Mouse (Mus musculus) ZHBTc4 (cell line): Measurements from ENCODE around the gene Ppp6r2.
A peak's percentile ranks its signal among the peaks of the same experiment; 100 is the strongest.

ENCODE experiments used
- DNase-seq: peaks from one replicate; pipeline ENCODE4 v3.0.0-alpha.2; 2011; ENCODE audit warnings: low read depth, low spot score

Ppp6r2 gene

DNA sequence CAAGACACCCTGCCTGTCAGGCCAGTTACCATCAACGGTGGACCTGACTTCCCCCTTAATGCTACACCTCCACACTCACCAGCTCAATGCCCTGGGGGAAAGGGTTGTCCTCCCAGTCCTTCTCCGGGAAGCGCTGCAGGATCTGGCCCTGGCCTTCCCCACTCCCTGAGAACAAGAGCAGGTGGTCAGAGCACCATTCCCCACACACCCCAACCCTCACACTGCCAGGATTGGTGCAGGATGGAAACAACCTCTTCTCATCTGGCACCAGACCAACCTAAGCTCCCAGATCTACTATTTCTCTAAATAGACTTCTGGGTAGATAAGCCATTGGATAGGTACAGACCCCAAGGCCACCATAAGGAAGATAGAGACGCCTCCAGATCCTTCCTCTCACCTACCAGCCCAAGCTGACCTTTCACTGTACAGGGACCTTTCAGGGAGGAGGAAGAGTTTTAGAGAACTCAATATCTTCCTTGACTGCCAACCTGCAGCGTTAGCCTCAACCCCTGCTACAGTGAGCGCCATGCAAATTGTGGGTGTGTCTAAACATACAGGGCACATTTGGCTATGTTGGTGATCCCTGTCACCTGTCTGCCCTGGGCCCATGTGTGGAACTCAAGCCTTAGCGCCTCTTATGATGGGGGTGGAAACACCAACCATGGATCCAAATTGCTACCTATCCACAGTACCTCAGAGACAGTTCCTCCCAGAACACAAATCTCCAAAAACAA lies 97.2 kb downstream of the Ppp6r2 start:
- DNase-seq = no peak

DNA sequence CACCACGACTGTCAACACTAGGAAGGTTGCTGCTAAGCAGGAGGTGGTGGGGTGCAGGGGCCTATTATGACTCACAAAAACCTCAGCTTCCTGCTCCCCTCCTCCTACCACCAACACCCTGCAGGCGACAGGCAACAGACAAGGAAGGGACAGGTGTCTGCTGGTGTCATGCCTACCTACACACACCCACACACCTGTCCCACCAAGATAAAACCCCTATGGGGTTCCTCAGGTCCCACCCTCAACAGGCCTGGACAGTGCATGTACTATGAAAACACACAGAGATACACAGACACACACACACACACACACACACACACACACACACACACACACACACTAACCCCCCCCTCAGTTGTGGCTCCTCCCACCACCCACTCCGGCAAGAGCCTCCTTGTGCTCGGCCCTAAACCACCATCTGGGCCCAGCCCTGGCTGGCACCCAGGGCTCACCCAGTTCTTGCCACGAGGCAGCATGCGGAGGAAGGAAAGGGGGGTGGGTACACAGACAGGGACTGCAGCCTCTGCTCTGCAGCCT lies 98.7 kb downstream of the Ppp6r2 start:
- no peak for DNase-seq

DNA sequence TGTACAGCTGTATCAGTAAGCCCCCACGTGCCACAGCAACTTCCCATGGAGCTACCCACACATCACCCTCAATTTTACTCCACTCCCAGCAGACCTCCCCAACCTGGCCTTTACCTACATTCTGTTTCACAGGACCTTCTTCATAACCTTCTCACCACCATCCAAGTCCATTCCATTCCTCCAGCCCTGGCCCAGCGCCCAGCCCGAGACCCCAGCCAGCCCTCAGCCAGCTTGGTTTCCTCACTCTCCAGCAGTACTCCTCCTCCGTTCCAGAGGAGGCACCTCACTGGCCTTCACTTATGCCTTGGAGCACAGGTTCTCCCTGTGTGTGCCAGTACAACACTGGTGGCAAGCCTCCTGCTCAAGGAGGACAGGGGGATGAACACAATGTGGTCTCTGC lies 102.0 kb downstream of the Ppp6r2 start:
- no peak for DNase-seq

DNA sequence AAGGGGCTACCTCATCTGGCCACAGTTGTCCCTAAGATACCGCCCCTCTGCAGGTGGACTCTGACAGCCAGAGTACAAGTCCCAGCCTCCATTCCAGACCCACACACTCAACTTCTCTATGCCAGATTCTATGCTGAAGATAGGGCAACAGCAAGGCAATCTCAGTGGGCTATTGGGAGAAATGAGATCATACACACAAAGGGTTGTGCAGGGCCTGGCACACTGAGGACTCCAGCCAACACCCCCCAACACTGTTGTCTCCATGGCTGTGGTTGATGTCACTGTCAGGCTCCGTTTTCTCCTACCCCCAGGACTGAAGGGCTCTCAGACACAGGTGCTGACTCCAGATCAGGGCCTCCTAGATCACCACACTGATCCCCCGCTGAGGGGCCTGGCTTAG lies 102.8 kb downstream of the Ppp6r2 start:
- no peak for DNase-seq

DNA sequence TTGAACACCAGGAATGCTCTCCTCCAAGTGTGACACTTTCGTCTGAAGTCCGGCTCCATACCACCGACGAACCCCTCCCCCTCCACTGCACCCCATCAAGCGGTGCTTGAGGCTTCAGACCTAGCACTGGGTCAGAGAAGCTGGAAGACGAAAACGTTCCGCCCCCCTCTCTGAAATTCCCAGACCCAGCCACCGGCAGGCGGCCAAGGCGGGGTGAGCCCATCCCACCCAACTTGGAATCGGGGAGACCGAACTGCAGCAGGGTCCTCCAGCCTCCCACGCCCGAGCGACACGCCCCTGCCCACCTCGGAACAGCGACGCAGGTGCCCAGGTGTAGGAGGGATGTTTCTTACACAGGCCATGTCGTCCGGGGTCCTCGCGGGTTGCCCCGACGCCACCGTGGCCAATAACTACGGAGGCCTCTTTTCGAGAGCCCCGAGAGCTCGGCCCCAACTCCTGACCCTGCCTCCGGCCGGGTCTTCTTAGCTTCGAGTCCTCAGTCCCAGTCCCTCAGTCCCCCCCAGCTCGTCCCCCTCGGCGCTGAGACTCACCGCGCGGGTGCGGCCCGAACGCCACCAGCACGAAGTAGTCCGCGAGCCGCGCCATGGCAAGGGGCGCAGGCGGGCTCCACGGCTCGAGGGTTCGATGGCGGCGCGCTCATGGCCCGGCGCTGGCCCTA lies 103.3 kb downstream of the Ppp6r2 start:
- peak; percentile 52 for DNase-seq

DNA sequence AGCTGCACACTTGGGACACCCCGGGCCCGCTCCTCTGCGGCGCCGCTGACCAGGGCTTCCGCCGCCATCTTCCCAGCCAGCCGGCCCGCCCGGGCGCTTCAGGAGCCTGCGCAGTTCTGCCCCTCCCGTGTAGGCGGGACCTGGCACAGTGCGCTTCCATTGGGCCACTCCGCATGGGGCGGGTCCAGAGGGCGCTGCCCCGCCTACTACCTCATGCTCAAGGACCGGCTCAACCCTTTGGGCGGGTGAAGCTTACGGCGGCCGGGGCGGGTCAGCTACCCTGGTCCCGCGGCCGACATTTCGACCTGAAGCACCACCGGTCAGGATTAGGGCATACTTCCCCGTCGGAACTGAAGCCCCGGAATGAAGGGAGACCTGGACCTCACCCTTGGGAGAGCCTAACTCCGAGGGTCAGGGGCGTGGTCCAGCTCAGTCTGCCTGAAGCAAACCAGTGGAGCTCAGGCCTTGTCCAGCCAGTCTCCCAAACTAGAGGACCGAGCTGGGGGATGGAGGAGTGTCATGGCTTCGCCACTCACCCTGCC lies 103.9 kb downstream of the Ppp6r2 start, which contains the start of gene Sbf1:
Sbf1 (minus strand) TSS at position 122 of the 542 bp plus-strand sequence.
- peak; percentile 98 for DNase-seq

DNA sequence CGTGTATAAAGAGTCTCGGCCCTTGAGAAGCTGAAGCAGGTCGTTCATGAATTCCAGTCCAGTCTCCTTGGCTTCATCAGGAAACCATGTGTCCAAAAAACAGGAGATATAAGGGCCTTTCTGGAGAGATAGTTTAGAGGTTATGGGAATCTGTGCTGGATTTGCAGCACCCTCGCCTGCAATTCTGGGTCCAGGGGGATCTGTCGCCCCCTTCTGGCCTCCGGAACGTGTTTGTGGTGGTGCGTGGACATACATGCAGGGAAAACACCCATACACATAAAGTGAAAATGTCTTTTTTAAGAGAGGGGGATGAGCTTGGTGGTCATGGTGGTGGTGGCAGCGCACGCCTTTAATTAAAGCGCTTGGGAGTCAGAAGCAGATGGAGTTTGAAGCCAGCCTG lies 104.8 kb downstream of the Ppp6r2 start:
- DNase-seq = peak; percentile 80

DNA sequence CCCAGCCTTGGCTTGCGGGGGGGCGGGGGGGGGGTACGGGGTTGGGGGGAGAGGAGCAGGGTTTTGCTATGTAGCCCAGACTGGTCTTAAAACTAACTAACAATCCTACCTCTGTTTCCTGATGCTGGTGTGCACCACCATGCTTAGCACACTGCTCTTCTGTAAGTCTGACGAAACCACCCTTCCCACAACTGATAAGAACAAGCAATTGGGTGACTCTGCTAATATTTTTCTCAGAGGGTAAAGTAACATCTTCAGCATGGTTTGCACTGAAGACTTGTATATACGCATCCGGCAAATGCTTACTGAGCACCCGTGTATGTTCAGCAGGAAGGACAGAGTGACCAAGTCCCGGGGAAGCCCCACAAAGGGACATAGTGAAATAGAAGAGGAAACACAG lies 109.9 kb downstream of the Ppp6r2 start:
- DNase-seq = no peak

DNA sequence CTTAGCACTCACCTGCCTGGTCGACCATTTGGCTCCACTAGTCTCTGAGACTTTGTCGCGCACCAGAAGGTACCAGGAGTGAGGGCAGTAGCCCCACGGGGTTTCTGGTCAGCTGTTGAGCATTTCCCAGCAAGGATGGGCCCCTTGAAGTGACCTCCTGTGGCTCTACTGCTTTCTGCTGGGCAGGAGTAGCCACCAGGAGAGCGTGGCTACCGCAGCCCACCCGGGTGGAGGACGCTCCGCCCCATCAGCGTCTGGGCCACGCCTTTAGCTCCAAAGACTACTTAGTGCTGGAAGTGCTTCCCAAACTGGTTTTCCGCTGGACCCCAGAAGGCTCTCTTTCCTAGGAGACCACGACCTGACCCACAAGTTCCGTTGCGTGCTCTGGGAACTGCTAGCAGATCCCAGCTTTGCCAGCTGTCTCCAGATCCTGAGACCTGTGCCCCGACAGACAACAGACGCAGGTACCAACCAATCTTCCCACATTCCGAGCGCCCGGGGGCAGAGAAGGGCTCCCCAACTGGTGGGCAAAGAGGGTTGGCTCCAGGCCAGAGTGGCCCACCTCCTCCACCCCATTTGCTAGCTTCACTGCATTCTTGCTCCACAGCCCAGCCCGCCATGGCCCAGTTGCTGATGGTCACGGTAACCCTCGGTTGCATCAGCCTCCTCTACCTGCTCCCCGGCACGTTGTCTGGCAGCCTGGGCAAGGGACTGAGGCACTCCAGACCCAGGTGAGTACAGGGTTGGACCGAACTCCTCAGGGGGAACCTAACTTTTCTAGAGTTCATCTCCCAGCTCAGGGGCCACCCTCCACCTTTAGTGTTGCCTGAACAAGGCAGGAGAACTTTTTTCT lies 111.5 kb downstream of the Ppp6r2 start, which contains the start of gene Adm2:
Adm2 (plus strand) TSS at position 51 of the 853 bp plus-strand sequence.
- DNase-seq = peak; percentile 47

DNA sequence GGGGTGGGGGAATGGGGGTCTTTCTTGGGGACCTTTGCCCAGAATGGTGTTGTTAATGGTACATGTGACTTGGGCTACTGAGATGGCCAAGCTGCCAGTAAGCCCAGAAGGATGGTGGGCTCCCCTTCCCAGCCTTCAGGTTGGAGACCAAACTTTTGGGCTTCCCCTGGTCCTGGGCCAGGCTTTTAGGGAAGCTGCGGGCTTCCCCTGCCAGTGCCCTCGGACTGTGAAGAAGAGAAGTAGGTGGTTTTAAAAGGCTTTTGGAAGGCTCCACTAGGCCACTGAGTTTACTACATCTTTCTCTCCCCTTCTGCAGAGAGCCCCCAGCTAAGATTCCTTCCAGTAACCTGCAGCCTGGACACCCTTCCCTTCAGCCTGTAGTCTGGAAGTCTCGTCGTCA lies 112.3 kb downstream of the Ppp6r2 start:
- DNase-seq = no peak

DNA sequence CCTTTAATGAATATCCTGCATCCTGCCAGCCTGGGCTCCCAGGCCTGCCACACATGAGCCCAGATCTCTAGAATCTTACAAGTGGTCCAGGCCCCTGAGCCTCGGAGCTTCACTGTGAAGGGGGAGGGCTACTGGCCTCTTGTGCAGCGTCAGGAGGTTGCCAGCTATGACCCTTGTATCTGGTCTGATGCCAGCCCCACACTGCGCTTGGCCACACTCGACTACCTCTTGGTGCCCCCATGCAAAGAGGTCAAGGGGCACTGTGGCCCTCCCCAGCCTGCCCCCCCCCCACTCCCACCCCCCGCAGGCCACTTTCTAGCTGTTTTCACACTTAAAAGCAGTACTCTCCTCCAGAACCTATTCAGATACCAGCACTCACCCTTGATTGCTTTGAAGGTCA lies 115.1 kb downstream of the Ppp6r2 start:
- no peak for DNase-seq

DNA sequence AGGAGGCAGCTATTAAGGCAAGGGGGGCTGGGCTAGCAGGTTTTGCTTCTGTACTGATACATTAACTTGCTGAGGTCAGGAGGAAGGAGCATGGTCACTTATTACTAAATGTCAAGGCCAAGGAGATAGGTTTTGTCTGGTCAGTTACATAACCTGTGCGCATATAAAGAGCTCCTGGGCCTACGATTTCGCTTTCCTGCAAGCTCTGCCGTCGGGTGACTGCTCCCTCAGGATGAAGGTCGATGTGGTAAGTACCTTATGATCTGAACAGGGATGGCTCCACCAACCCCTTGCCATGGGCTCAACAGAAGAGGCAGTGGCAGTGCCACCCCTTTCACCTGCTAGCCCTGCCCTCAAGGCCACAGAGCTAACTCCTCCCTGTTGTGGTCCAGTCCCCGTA lies 122.9 kb downstream of the Ppp6r2 start, which contains the start of gene Miox:
Miox (plus strand) TSS at position 128 of the 400 bp plus-strand sequence.
- no peak for DNase-seq

DNA sequence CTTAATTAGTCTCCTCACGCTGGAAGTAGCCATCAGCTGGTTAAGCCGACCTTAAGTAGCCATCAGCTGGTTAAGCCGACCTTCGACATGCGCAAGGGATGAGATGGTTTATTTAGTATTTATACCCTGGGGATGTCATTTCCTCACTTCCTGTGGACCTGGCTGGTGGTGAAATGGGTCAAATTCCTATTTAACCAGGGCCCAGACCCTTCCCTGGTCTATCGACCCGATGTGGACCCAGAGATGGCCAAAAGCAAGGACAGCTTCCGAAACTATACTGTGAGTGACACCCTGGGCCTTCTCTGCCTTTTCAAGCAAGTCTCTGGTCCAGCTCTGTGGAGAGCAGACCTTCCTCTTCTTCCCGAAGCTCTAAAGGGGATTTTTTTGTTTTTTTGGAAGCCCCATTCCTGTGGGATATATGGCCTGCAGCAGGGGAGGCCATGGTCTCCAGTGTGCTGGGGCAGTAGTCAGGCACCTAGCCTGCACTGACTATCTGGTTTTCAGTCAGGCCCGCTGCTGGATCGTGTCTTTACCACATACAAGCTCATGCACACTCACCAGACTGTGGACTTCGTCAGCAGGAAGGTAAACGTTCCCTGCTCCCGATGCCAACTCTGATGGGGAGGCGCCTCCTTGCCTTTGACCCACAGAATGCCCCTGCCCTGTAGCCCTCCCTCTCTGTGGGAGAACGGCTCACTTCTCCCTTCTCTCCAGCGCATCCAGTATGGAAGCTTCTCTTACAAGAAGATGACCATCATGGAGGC lies 123.6 kb downstream of the Ppp6r2 start:
- no peak for DNase-seq

DNA sequence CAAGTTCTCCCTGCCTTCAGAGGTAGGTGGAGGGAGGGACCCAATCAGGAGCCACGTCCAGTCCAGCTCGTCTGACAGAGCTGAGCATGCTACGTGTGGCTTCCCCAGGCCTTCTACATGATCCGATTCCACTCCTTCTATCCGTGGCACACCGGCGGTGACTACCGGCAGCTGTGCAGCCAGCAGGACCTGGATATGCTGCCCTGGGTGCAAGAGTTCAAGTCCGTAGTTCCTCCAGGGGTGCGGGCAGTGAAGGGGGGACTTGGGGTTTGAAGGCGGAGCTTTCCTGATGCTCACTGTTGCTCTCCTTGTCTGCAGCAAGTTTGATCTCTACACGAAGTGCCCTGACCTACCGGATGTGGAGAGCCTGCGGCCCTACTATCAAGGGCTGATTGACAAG lies 125.1 kb downstream of the Ppp6r2 start:
- peak; percentile 42 for DNase-seq
